15 mouse cellular contexts compared by ENCODE assay signal in genomic region chr6:54475926-54476667, GRCm38 (mm10). TPM values are rescaled to one million over a fixed set of nuclear protein-coding genes. Genes with fewer than 3 reads are reported as not detected.
DNase-seq lines count a peak whose midpoint lies in the region; ATAC-seq lines count a peak whose summit lies in the region.
"Had no signal": no experiment of that assay in that cellular context is flagged by ENCODE, and none has a peak within 500 bp of the region (broad histone marks: within the 10 kb centered on the region; RNA-seq: fewer than 3 reads in every experiment).

No protein-coding gene starts in this region.

- H3K9ac ChIP-seq in midbrain, embryonic 14.5 days (replicated peaks; ENCODE audit: low read length), result no peak overlapping the region
- no peak overlapping the region for H3K9ac ChIP-seq in midbrain, embryonic 16.5 days (ENCODE audit: low read depth, low read length)
- H3K9ac ChIP-seq: forebrain, embryonic 13.5 days had no signal

- no peak overlapping the region for H3K4me3 ChIP-seq in midbrain, embryonic 14.5 days (replicated peaks; ENCODE audit: low read depth, low read length)
- H3K4me3 ChIP-seq in midbrain, embryonic 16.5 days (ENCODE audit: low read depth, low read length), result no peak overlapping the region
- H3K4me3 ChIP-seq: forebrain, embryonic 13.5 days; megakaryocyte, embryonic 14.5 days had no signal

- no peak for ATAC-seq in midbrain, embryonic 14.5 days (ENCODE audit: low FRiP score, low TSS enrichment)
- no peak for ATAC-seq in midbrain, embryonic 16.5 days
- no peak for ATAC-seq in erythroid progenitor cell, adult 5-6 weeks (replicated peaks; ENCODE audit: low FRiP score, poor library complexity, severe bottlenecking)
- ATAC-seq: forebrain, embryonic 13.5 days had no signal

- H3K27me3 ChIP-seq in midbrain, embryonic 14.5 days (ENCODE audit: control insufficient read depth, insufficient read depth, low read length), result no peaks in the 10 kb centered on the region
- H3K27me3 ChIP-seq in midbrain, embryonic 16.5 days (ENCODE audit: control insufficient read depth, insufficient read depth, low read depth, low read length), result no peaks in the 10 kb centered on the region
- H3K27me3 ChIP-seq: forebrain, embryonic 13.5 days had no signal

- no peak for DNase-seq in midbrain, embryonic 14.5 days
- DNase-seq in frontal cortex, postnatal 14 days (ENCODE audit: low spot score in 2 of 2), result peak; percentile 38 to 68
- DNase-seq in layer of hippocampus, postnatal 36 days, result peak; percentile 73 to 80
- DNase-seq in skeletal muscle tissue, adult 2 months (ENCODE audit: low read depth, low spot score), result peak; percentile 16
- no peak for DNase-seq in embryo, embryonic 9.5 days (ENCODE audit: extremely low spot score)
- DNase-seq: adrenal gland, postnatal 25 days; cerebellum, adult 18-20 months; heart, adult 11 months; kidney, adult 8-10 months; lung, adult 2 months had no signal

- 0 out of 2 replicates have a peak, but pooled peaks cover 8% of the 10 kb centered on the region for H3K4me1 ChIP-seq in midbrain, embryonic 14.5 days (ENCODE audit: control insufficient read depth, insufficient read depth, low read length)
- peaks cover 25% of the 10 kb centered on the region for H3K4me1 ChIP-seq in midbrain, embryonic 16.5 days (ENCODE audit: control insufficient read depth, insufficient read depth, low read length)

- 80% methylated on average over 19 of the region's 19 CpGs for WGBS in midbrain, embryonic 14.5 days
- 73% methylated on average over 19 of the region's 19 CpGs for WGBS in midbrain, embryonic 16.5 days

- H3K36me3 ChIP-seq in midbrain, embryonic 14.5 days (ENCODE audit: control insufficient read depth, insufficient read depth, low read length), result no peaks in the 10 kb centered on the region
- no peaks in the 10 kb centered on the region for H3K36me3 ChIP-seq in midbrain, embryonic 16.5 days (ENCODE audit: control insufficient read depth, insufficient read depth, low read length)

- H3K9me3 ChIP-seq in midbrain, embryonic 14.5 days (ENCODE audit: control insufficient read depth, low read length), result no peaks in the 10 kb centered on the region
- no peaks in the 10 kb centered on the region for H3K9me3 ChIP-seq in midbrain, embryonic 16.5 days (replicated peaks; ENCODE audit: control insufficient read depth, low read length, poor library complexity, severe bottlenecking)
- H3K9me3 ChIP-seq: forebrain, embryonic 13.5 days had no signal

- no peak overlapping the region for H3K4me2 ChIP-seq in midbrain, embryonic 14.5 days (ENCODE audit: low read length)
- no peak overlapping the region for H3K4me2 ChIP-seq in midbrain, embryonic 16.5 days (ENCODE audit: low read length)
- H3K4me2 ChIP-seq: forebrain, embryonic 13.5 days had no signal

- 0 out of 2 replicates have a peak overlapping the region, but pooled peaks have one; percentile 9 for H3K27ac ChIP-seq in midbrain, embryonic 14.5 days (replicated peaks; ENCODE audit: low read depth, low read length)
- H3K27ac ChIP-seq in midbrain, embryonic 16.5 days (ENCODE audit: low read length), result no peak overlapping the region
- H3K27ac ChIP-seq: forebrain, embryonic 13.5 days had no signal

RNA-seq across cellular contexts. Expression of gene Wipf3, which starts 46.7 kb away (rescaled TPM):
- polyA plus RNA-seq in midbrain, embryonic 14.5 days (2014; fragmentation: Nextera tagmentation; extraction: Ambion mirVana), result 4.8 and 5.0 TPM in 2 replicates
- 3.6 and 5.0 TPM in 2 replicates for polyA plus RNA-seq in midbrain, embryonic 16.5 days (2015; fragmentation: Nextera tagmentation; extraction: Ambion mirVana)
- 100 to 1,000 TPM; 339 to 403 TPM for total RNA-seq in layer of hippocampus, postnatal 36 days (2021)
- total RNA-seq in erythroid progenitor cell, adult 5-6 weeks (2015; ENCODE audit: low replicate concordance), result not detected in 2 replicates
- total RNA-seq in erythroid progenitor cell, adult 5-6 weeks (2017; ENCODE audit: low replicate concordance), result not detected in 2 replicates
- total RNA-seq: hematopoietic stem cell, adult 5-6 weeks had no signal

Comparison
In these comparisons a context has a peak if more than half of its experiments do, and no peak if none do; other contexts are left out.
1. DNase-seq: peak in frontal cortex, postnatal 14 days (2 of 2), layer of hippocampus, postnatal 36 days (2 of 2) and skeletal muscle tissue, adult 2 months (single experiment); none in midbrain, embryonic 14.5 days (single experiment) and embryo, embryonic 9.5 days (single experiment).
2. RNA of gene Wipf3, which starts 46.7 kb away (total RNA-seq): 339 to 403 TPM in layer of hippocampus, postnatal 36 days; not detected in erythroid progenitor cell, adult 5-6 weeks; every median in the first group is over 100 times any median in the second.